Mouse (Mus musculus): ENCODE results near the gene Gm17482. TPM values are rescaled to one million over a fixed set of nuclear protein-coding genes. Genes with fewer than 3 reads are reported as not detected.

The Gm17482 gene
- total RNA-seq, 2 experiments from 2014 or later, result not detected

DNA sequence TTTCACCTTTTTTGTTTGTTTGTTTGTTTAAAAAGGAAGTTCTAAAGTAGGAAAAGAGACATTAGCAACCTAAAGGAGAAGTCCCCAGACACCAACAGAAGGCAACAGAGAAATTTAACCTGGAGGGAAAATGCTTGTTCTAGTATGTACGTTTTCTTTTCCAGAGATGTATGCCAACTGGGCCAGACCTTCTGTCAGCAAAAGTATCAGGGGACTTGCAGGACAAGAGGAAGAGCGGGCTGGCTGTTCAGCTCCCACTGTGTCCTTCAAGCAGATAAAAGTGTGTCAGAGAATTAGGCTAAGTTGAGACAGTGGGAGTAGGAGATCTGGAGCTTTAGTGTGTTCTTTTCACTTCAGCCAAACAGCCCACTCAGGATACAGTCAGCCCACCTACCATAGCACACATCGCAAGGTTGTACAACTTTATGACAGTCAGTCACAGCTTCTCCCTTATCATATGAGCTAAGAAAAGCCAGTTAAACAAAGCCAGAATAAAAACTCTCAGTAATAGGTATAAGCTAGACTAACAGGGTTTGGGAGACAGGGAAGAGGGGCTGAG, 18.4 kb downstream of the Gm17482 start:
- no peak for DNase-seq (ENCODE audit: low spot score in 2 of 2)

DNA sequence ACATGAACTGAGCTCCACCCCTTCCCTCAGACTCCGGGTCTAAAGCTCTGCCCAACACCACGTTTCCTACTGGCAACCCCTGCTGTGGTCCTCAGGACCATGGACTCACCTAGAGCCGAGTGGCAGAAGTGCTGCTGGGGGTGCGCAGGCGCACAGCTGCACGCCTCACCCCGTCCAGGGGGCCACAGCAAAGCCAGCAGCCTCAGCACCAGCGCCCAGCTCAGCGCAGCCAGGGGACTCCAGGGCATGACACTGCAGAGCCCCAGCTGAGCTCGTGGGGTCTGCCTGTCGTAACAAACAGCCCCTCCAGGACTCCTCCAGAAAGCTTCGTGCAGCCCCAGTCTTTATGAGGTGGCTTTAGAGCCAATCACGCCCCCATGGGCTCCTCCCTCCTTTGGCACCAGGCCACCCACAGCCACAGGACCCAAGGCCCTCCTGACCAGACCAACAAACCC, 24.4 kb downstream of the Gm17482 start:
- DNase-seq (ENCODE audit: low spot score in 2 of 2), result peak; percentile 48 to 57

DNA sequence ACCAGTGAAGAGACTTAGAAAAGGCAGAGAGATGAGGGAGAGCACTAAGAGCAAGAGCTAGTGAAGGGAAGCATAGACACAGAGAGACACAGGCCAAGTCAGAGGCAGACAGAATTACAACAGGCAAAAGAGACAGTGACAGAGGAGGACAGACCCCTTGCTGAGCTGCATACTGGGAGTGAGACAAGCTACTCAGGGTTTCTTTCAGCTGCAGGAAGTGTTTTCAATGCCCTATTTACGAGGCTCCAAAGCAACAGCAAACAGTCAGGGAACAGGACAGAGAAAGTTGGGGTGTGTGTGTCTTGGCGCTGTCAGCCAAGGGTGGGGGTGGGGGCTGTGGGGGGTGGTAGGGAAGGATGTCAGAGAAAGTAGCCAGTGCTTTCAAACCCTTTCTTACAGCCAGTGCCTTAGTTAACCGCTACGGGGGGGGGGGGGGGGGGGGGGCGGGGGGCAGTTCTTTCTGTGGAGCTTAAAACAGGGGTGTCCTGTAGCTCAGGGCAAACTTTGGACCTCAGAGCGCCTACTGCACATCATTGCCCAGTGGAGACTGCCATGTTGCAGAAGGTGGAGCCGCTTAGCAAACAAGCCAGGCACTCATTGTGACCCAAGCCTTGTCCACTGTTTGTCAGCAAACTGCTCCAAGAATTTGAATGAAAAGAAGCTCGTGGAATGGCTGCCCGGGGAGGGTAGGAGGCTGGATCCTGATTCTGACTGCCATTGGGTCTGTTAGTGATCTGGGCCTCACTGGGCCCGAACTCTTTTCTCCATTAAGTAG, 25.1 kb downstream of the Gm17482 start, which contains the start of gene Timp4:
Gene Timp4 (minus strand): TSS at position 107 of the 775 bp plus-strand sequence.
- peak in 1 of 2 experiments; percentile 57 for DNase-seq (ENCODE audit: low spot score in 2 of 2)

DNA sequence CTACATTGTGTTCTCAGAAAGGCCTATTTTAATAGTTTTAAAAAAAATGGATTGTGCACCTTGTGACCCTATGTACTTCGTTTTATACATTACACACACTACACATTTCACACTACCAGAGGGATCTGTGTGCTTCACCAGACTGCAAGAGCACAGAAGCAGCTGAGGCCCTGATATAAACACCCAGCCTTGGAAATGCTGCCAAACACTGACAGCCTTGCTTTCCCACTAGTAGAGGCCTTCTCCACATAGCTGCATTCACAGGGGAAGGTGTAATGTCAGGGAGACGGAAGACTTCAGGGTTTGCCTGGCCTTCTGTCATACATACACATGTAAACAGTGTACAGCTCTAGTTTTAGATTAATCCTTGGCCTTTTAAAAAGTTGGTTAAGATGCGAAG, 28.0 kb downstream of the Gm17482 start:
- no peak for DNase-seq (ENCODE audit: low spot score in 2 of 2)

DNA sequence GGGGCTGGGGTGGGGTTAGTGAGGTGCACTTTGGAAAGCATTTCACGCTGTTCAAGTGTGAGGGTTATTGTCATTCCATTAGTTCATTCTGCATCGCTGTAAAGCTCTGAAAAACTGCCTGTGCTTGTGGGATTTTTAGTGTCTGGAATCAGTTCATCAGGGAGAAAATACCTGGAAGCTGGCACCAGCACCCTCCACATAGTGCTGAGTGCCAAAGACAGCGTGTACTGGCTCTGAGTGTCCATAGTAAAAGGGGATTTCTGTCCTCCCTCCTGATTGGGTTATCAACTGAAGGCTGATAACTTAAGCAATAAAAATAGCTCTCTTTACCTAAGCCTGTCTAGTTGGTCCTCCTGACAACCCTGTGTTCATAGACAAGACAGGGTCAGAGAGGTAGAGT, 33.4 kb downstream of the Gm17482 start:
- DNase-seq (ENCODE audit: low spot score in 2 of 2), result no peak

DNA sequence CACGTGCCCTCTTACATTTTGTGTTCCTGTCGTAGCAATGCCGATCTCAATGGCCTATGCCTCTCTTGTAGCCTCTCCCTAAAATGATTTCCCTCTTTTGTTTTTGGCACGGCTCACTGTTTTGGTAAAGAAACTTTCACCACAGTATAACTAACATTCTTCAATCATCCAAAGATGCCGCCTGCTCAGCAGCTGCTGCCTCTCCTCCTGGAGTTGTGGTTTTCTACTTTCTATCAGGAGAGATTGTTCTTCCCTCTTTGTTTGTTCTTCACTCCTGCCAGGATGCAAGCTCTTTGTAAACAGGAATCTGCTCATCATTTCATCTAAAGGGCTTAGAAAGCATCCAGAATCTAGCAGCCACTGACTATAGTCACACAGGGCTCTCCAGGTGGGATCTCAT, 39.6 kb downstream of the Gm17482 start:
- no peak for DNase-seq (ENCODE audit: low spot score in 2 of 2)

DNA sequence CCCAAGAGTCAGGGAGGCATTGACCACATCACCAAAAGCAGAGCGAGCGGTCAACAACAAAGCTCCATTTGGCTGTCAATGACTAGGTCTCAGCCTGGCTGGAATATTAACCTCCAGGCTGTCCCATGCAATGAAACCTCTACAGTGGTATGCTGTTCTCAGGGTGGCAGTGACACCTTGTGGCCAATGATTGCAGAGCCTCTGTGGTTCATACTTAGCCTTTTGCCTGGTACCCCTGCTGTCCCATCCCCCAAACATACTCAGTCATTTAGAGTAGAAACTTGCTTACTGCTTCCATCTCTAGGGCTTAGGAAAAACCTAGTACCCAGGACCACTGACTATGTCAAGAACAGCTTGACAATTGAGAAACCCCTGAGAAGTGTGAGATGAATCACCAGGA, 40.8 kb downstream of the Gm17482 start:
- DNase-seq (ENCODE audit: low spot score in 2 of 2), result peak; percentile 80 to 86

DNA sequence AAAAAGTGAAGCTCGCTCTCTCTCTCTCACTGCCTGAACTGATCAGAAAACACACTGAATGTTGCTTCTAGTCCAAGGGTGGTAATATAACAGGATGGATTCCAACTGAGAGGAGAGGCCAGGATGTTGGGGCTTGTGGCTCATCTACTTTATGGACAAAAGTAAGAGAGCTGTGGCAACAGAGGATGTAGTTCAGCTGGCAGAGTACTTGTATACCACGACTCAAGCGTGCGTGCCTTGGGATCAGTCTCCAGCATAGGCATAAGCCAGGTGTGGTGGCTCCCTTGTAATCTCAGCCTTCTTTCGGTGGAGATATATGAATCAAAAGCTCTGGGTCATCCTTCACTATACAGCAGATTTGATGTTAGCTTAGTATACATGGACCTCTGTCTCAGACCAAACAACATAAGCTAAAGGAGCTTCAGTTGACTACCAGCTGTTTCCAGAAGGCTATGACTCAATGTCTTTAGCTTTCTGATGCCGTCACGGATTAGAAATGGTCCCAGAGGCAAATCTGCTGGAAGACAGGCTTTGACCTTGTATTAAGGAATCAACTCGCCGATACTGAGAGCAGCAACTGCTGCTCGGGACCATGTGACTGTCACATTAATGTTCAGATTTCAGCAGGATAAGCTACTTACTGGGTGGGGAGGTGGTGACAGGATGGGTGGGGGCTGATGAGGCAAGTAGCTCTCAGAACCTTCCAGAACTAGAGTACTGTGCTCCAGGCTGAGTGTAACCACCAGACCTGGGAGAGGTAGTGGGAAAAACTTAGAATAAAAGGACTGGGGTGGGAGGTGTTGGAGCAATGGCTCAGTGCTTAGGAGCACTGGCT, 41.6 kb downstream of the Gm17482 start:
- DNase-seq (ENCODE audit: low spot score in 2 of 2), result no peak

DNA sequence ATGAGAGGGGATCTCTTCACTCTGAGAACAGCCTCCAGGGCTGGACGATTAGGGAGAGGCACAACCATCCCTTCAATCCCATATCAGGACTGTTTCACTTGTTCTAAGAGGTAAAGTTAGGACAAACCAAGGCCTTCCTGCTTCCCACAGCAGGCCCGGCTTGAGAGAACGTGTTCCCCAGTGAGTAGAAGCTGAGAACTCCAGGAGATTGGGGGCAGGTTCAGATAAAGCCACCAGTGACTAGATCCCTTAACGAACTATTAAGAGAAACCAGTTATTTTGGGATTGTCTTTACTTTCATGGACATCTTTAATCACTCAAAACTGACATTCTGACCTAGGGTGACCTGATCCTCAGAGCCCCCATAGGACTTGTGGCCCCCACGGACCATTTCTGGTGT, 42.4 kb downstream of the Gm17482 start:
- no peak for DNase-seq (ENCODE audit: low spot score in 2 of 2)

DNA sequence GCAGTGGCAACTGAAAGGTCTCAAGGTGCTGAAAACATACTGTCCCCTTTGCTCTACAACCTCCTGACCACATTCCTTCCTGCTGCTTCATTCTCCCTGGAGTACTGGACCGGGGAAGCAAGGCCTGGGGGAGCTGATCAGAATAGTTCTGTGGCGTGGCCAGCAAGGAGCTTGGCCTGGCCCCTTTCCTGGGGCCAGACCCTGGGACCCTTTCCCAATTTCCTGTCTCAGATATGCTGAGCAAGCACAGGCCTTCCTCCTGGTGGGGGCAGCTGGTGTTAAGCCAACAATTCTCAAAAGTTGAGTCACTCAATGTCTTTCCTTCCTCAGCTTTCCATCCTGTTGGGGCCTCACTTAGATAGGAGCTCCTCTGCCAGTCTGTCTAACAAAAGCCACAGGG, 42.9 kb downstream of the Gm17482 start:
- no peak for DNase-seq (ENCODE audit: low spot score in 2 of 2)

DNA sequence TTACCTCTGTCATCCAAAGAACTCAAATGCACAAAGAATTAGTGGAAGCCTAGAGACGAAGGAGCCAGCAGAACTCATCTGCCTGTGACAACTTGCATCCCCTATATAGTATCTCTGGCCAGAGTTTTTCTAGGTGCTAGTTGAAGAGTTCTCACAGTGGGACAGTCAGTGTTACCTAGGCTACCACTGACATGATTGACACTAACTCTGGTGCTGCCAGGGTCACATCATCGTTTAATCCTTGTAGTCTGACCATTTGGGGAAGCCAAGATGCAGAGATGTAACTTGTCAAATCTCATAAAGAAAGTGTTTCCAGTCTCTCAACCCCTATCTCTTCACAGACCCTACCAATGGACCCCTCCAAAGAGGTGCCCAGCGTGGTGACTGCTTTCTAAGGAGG, 44.2 kb downstream of the Gm17482 start:
- no peak for DNase-seq (ENCODE audit: low spot score in 2 of 2)

DNA sequence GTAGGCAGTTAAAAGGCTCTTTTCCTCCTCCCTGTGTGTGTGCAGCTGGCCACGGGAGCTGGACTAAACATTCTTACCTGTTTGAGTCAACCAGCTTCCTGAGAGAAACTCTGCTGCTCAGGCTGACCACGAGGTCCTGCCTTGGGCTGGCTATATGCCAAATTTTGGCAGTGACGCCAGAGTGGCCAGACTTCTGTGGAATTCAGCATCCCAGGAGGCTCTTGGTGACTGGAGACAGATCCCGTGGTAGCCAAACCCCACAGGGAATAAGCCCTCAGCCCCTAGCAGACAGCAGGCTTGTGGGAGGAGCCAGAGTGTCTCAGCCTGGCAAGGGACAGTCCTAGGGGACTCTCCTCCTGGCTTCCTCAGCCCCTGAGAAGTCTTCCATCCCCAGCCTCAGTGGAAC, 44.7 kb downstream of the Gm17482 start:
- no peak for DNase-seq (ENCODE audit: low spot score in 2 of 2)

DNA sequence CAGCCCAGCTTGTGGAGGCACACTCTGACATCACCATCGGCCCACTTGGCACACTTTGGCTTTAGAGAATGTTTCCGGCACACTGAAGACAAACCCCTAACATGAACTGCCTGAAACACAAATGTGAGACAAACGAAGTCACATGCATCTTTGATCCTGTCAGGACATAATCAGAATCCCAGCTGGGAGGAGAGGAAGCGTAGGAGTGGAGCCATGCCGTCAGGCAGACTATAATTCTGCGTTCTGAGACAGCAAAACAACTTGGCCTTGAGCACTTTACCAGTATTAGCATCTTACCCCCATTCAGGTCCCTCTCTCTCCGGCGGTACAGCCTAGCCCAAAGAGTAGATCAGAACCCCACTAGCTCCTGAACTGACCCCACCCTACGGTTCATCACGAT, 46.2 kb downstream of the Gm17482 start:
- DNase-seq (ENCODE audit: low spot score in 2 of 2), result no peak

DNA sequence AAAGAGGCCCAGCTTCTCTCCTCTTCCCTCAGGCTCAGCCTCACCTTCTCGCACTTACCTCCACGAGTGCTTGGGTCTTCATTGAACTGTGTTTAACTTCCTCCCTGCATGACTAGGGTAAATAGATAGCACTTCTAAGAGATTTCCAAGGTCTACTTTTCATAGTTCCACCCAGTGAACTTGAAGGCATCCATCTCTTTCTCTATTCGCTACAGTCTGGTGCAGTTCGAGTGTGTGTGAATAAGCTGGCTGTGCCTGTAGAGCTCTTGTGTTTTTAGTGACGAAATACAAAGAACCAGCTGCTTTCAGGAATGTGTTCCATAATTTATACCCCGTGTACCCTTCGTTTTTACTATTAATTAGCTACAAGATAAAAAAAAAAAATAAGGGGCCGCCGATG, 47.6 kb downstream of the Gm17482 start:
- DNase-seq (ENCODE audit: low spot score in 2 of 2), result no peak

DNA sequence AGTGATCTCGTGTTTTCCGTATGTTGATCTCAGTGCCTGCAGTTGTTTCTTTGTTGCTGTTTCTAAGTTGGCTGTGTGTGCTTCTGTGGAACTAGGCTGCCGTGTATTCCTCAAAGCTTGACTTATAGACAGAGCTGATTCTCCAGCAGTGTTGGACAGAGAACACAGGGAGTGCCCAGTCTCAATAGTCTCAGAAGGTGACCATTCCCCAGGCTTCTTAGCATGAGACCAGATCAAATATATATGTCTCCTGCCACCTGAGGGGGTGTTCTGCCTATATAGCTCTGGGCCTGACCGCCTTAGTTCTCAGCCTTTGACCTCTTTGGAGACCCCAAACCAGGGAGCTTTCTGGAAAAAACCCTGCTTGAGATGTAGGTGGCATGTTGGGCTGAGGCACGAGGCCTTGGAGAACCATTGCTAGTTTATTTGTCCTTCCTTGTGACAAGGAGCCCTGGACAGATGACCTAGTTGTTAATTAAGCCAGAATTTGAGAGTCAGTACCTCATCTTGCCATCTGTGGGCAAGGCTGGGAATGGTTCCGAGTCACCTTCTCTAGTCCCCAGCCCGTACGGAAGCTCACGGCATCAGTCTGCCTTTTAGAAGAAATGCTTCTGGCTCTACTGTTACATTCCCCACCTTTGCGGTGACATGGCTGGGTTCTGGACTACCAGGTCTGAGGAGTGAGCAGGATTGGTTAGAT, 48.1 kb downstream of the Gm17482 start:
- no peak for DNase-seq (ENCODE audit: low spot score in 2 of 2)

DNA sequence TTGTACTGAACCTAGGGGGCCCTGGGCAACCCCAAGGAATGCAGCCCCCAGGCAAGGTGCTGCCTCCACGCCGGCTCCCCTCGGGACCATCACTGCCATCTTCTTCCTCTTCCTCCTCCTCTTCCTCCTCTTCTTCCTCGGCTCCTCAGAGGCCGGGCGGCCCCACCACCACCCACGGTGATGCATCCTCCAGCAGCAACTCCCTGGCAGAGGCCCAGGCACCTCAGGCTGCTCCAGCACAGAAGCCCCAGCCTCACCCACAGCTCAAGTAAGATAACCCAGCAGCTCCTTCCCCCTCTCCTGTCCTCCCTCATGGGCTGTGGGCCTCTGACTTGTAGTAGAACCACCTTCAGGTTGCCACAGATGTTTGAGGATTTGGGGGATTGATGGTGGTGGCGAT, 50.9 kb downstream of the Gm17482 start:
- DNase-seq (ENCODE audit: low spot score in 2 of 2), result no peak

DNA sequence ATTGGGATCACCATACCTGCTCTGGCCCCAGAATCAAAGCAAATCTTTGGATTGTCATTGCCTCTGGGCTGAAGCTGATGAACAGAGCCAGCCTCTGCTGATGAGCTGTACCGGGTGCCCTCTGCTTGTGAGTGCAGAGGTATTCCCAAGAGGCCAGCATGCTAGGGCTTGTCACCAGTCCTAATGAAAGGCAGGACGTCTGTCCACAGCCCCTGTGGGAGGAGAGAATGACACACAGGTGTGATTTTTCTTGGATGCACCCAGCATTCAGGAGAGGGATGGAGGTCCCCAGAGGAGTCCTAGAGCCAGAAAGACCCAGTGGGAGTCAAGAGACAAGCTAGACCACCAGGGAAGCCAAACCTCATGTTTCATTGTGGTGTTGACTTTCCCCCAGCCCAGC, 52.5 kb downstream of the Gm17482 start:
- DNase-seq (ENCODE audit: low spot score in 2 of 2), result no peak

DNA sequence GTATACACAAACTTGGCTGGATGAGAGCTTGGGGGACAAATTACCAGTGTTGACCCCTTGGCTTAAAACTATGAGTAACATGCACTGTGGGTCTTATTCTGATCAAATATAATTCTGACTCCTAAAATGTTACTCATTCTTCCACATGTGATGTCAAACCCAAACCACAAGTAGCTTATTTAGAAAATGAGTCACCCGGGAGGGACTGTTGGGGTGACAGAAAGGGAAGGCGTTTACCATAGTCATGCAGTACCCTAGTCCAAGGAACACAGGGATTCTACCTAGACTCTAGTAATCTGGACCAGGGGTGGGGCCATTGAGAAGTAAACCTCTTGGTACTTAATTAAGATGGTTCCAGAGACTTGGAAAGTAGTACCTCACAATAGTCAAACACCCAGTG, 57.0 kb downstream of the Gm17482 start:
- no peak for DNase-seq (ENCODE audit: low spot score in 2 of 2)

DNA sequence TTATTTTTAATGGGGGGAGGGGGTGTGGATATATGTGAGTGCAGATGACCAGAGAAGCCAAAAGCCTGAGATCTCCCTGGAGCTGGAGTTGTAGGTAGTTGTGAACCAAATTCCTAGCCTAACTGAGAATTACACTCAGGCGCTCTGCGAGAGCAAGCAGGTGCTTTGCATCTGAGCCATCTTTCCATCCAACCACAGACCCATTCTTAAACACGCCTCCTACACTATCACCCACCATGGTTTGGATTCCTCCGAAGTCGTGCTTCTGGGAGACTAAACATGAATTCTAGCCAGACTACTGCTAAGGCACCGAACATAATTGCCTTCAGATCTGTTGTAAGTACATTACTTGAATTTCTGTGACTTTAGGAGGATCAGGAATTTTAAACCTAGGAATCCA, 59.3 kb downstream of the Gm17482 start:
- DNase-seq (ENCODE audit: low spot score in 2 of 2), result no peak

DNA sequence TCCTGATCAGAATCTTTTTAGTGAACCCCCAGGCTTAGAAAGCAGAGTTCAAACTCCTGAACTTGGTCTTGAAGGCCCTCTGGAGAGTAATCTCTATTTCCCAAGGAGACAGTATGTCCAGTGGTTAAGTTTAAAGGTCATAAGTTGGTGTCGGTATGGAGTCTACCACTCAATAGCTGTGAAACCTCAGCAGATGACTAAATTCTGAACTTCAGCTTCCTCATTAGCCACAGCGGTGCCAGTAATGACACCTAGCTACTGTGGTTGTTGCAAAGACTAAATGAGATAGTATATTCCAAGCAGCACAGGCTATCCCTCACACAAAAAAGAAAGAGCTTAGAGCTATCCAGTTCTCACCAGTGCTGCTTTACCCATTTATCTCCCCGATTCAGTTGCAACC, 61.1 kb downstream of the Gm17482 start:
- no peak for DNase-seq (ENCODE audit: low spot score in 2 of 2)

DNA sequence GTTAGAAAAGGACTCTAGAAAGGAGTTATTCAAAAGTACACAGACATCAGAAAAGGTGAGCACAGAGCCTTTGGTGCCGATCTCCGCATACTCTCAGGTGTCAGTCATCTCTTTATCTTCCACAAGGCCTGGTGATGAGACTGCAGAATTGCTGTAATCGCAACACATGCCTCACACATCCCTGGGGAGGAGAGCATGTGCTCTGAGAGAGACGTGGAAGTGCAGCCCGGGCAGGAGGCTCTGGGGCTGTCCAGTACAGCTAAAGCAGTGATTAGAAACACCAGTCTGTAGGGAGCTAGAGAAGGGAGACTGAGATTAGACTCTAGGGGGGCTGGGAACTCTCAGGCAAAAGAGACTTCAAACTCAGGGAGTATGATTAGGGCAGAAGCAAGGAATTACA, 63.4 kb downstream of the Gm17482 start:
- DNase-seq (ENCODE audit: low spot score in 2 of 2), result no peak

Data from layer of hippocampus, postnatal 14 days (tissue).